Mouse (Mus musculus) liver, postnatal 0 days (tissue): ENCODE results near the gene Gabbr2.

Source experiments
- CTCF ChIP-seq: sonication (generic); IDR thresholded peaks from 2 replicates; pipeline ENCODE4 v1.5.1; 2016; ENCODE audit warnings: antibody characterized with exemption, low read depth
- EP300 ChIP-seq: IDR thresholded peaks from 2 replicates; pipeline ENCODE4 v1.6.1; 2016; ENCODE audit warnings: antibody characterized with exemption, low read depth, mild to moderate bottlenecking

DNA sequence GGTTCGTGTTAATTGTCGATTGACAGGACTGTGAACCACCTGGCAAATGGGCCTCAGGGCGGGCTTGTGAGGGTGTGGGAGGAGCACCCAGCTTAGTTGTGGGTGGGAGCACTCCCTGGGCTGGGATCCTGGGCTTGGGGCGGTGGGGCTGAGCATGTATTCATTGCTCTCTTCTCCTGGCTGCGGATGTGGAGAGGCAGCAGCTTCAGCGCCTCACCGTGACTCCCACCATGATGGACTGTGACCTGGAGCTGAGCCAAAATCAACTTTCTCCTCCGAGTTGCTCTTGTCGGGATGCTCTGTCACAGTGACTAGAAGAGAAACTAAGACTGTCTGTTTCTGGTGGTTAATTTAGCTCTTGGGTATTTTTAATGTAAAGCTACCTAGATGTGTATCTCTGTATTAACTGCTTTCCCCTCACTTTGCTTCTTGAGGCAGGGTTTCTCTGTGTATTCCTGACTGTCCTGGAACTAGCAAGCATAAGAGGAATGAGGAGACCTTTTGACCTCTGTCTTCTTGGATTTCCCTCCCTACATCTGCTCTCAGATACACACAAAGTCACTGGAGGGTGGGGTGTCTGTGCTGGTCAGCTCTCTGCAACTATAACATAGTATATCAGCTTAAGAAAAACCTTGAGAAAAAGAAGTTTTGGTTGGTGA lies 200.9 kb downstream of the Gabbr2 start:
- TF ChIP-seq CTCF (no peak), EP300 (no peak)
